Mouse (Mus musculus): Measurements from ENCODE around the gene Il17rb. TPM values are rescaled to one million over a fixed set of nuclear protein-coding genes. Genes with fewer than 3 reads are reported as not detected.

Gene Il17rb
- polyA plus RNA-seq, 1 experiment from 2014 or later, result 0.93 TPM

Small RNA genes lying within 50 kb of the gene (microRNA-seq; reads per million reads assigned to microRNA genes)
- not detected for gene Mir6947

Other genes starting within 250 kb of the Il17rb start
- gene Selenok, start 40.6 kb downstream of the Il17rb start, polyA plus RNA-seq (2015; fragmentation: Nextera tagmentation; extraction: Ambion mirVana), result 333 TPM in 2 replicates
- gene Actr8, start 30.6 kb downstream of the Il17rb start, polyA plus RNA-seq (2015; fragmentation: Nextera tagmentation; extraction: Ambion mirVana), result 54.1 and 62.4 TPM in 2 replicates
- gene Chdh, start 127 bp upstream of the Il17rb start, polyA plus RNA-seq (2015; fragmentation: Nextera tagmentation; extraction: Ambion mirVana), result 0.81 and 0.84 TPM in 2 replicates

All from limb, embryonic 15.5 days (tissue).